ENCODE assay signal across 29 mouse cellular contexts in the genomic region with DNA sequence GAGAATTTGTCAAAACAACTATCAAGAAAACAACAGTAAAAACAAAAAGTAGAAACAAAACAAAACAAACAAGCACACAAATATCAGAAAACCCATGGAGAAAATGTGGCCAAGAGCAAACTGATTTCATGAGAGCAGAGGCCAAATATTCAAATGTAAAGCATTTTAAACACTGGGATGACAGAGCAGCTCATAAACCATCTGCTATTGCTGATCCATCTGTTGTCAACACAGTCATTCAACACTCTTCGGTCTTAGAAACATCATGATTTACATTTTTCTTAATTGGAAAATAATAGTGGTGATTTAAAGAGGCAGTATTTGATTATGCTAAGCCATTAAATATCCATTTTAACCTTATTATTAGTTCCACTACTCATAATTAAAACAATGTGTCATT.
DNase-seq lines count a peak whose midpoint lies in the region; ATAC-seq and TF ChIP-seq lines count a peak whose summit lies in the region.
"Had no signal": no experiment of that assay in that cellular context is flagged by ENCODE, and none has a peak within 500 bp of the region (broad histone marks: within the 10 kb centered on the region; RNA-seq: fewer than 3 reads in every experiment).

No protein-coding gene starts in this region.

- peak; percentile 78 for DNase-seq in forebrain, embryonic 14.5 days (ENCODE audit: low spot score)
- no peak for DNase-seq in forebrain, embryonic 11.5 days (ENCODE audit: low spot score)
- DNase-seq in layer of hippocampus, adult 18-20 months (ENCODE audit: low spot score in 2 of 2) = peak; percentile 13 to 75
- DNase-seq in layer of hippocampus, postnatal 10 days (ENCODE audit: low spot score in 2 of 2) = no peak
- DNase-seq in forebrain, postnatal 0 days = peak; percentile 38
- peak; percentile 5 for DNase-seq in telencephalon, adult 2 months (ENCODE audit: low read depth, low spot score)
- DNase-seq in heart, postnatal 14 days = no peak
- no peak for DNase-seq in left cerebral cortex, adult 11 months (ENCODE audit: low spot score)
- DNase-seq: adrenal gland, postnatal 10 days; cerebellum, adult 18-20 months; cerebellum, postnatal 25 days; heart, postnatal 10 days; kidney, adult 9 months; kidney, postnatal 10 days; liver, embryonic 13.5 days; lung, adult 18-20 months; lung, postnatal 4 days; right cerebral cortex, postnatal 25 days; thymus, postnatal 14 days had no signal

- H3K9ac ChIP-seq in forebrain, embryonic 14.5 days (ENCODE audit: low read length) = no peak overlapping the region
- H3K9ac ChIP-seq in forebrain, embryonic 11.5 days (ENCODE audit: low read length) = no peak overlapping the region
- H3K9ac ChIP-seq in forebrain, postnatal 0 days = no peak overlapping the region
- H3K9ac ChIP-seq: heart, embryonic 13.5 days; limb, embryonic 15.5 days; liver, embryonic 13.5 days; midbrain, embryonic 13.5 days; neural tube, embryonic 15.5 days; stomach, embryonic 15.5 days had no signal

- intact Hi-C loops in heart, postnatal 14 days (cut with DNase I) = no loop called here

- TF ChIP-seq CTCF in forebrain, postnatal 0 days (IDR thresholded peaks at IDR 0.05; ENCODE audit: low read depth) = no peak

- no peaks in the 10 kb centered on the region for H3K9me3 ChIP-seq in forebrain, embryonic 14.5 days (replicated peaks; ENCODE audit: control insufficient read depth, low read length)
- no peaks in the 10 kb centered on the region for H3K9me3 ChIP-seq in forebrain, embryonic 11.5 days (ENCODE audit: control insufficient read depth, low read length)
- H3K9me3 ChIP-seq in forebrain, postnatal 0 days (ENCODE audit: low read length) = no peaks in the 10 kb centered on the region
- H3K9me3 ChIP-seq: heart, embryonic 13.5 days; limb, embryonic 10.5 days; limb, embryonic 15.5 days; liver, embryonic 13.5 days; megakaryocyte, embryonic 14.5 days; midbrain, embryonic 13.5 days; neural tube, embryonic 15.5 days; stomach, embryonic 15.5 days had no signal

- no peak overlapping the region for H3K27ac ChIP-seq in forebrain, embryonic 14.5 days (ENCODE audit: low read depth, low read length)
- no peak overlapping the region for H3K27ac ChIP-seq in forebrain, embryonic 11.5 days (ENCODE audit: low read depth, low read length)
- H3K27ac ChIP-seq in forebrain, postnatal 0 days (ENCODE audit: low read depth, low read length) = no peak overlapping the region
- H3K27ac ChIP-seq: heart, embryonic 13.5 days; limb, embryonic 10.5 days; limb, embryonic 15.5 days; liver, embryonic 13.5 days; midbrain, embryonic 13.5 days; neural tube, embryonic 15.5 days; stomach, embryonic 15.5 days had no signal

- H3K4me2 ChIP-seq in forebrain, embryonic 14.5 days (ENCODE audit: low read length) = no peak overlapping the region
- H3K4me2 ChIP-seq in forebrain, embryonic 11.5 days (ENCODE audit: low read depth, low read length, severe bottlenecking) = no peak overlapping the region
- no peak overlapping the region for H3K4me2 ChIP-seq in forebrain, postnatal 0 days (ENCODE audit: low read depth)
- H3K4me2 ChIP-seq: heart, embryonic 13.5 days; limb, embryonic 15.5 days; liver, embryonic 13.5 days; midbrain, embryonic 13.5 days; neural tube, embryonic 15.5 days; stomach, embryonic 15.5 days had no signal

- WGBS in forebrain, embryonic 14.5 days = 53% methylated on average over 1 of the region's 1 CpGs
- WGBS in forebrain, embryonic 11.5 days = 84% methylated on average over 1 of the region's 1 CpGs
- 23% methylated on average over 1 of the region's 1 CpGs for WGBS in forebrain, postnatal 0 days

- ATAC-seq in forebrain, embryonic 14.5 days = 0 out of 2 replicates have a peak, but pooled peaks have one; percentile 44
- ATAC-seq in forebrain, embryonic 11.5 days (replicated peaks; ENCODE audit: low FRiP score) = no peak
- peak; percentile 42; the same call in 1 of the 2 replicates for ATAC-seq in forebrain, postnatal 0 days
- ATAC-seq: intestine, postnatal 0 days; lung, postnatal 0 days; midbrain, embryonic 13.5 days; Patski had no signal

- H3K36me3 ChIP-seq in forebrain, embryonic 14.5 days (ENCODE audit: control insufficient read depth, insufficient read depth, low read length) = no peaks in the 10 kb centered on the region
- H3K36me3 ChIP-seq in forebrain, embryonic 11.5 days (ENCODE audit: control insufficient read depth, insufficient read depth, low read length) = no peaks in the 10 kb centered on the region
- no peaks in the 10 kb centered on the region for H3K36me3 ChIP-seq in forebrain, postnatal 0 days (ENCODE audit: insufficient read depth)
- H3K36me3 ChIP-seq: heart, embryonic 13.5 days; limb, embryonic 10.5 days; limb, embryonic 15.5 days; liver, embryonic 13.5 days; midbrain, embryonic 13.5 days; neural tube, embryonic 15.5 days; stomach, embryonic 15.5 days had no signal

- no peaks in the 10 kb centered on the region for H3K4me1 ChIP-seq in forebrain, embryonic 14.5 days (ENCODE audit: control insufficient read depth, insufficient read depth, low read length)
- H3K4me1 ChIP-seq in forebrain, embryonic 11.5 days (replicated peaks; ENCODE audit: control insufficient read depth, insufficient read depth, low read length) = no peaks in the 10 kb centered on the region
- no peaks in the 10 kb centered on the region for H3K4me1 ChIP-seq in forebrain, postnatal 0 days (ENCODE audit: insufficient read depth)
- H3K4me1 ChIP-seq: heart, embryonic 13.5 days; limb, embryonic 10.5 days; limb, embryonic 15.5 days; liver, embryonic 13.5 days; megakaryocyte, embryonic 14.5 days; midbrain, embryonic 13.5 days; neural tube, embryonic 15.5 days; stomach, embryonic 15.5 days had no signal

- H3K4me3 ChIP-seq in forebrain, embryonic 14.5 days (ENCODE audit: low read depth, low read length) = no peak overlapping the region
- no peak overlapping the region for H3K4me3 ChIP-seq in forebrain, embryonic 11.5 days (ENCODE audit: low read depth, low read length)
- no peak overlapping the region for H3K4me3 ChIP-seq in forebrain, postnatal 0 days (ENCODE audit: low read depth, low read length)
- H3K4me3 ChIP-seq: heart, embryonic 13.5 days; limb, embryonic 10.5 days; limb, embryonic 15.5 days; liver, embryonic 13.5 days; megakaryocyte, embryonic 14.5 days; midbrain, embryonic 13.5 days; neural tube, embryonic 15.5 days; stomach, embryonic 15.5 days had no signal

- no peaks in the 10 kb centered on the region for H3K27me3 ChIP-seq in forebrain, embryonic 14.5 days (replicated peaks; ENCODE audit: control insufficient read depth, insufficient read depth, low read length)
- H3K27me3 ChIP-seq in forebrain, embryonic 11.5 days (ENCODE audit: control insufficient read depth, insufficient read depth, low read length) = no peaks in the 10 kb centered on the region
- H3K27me3 ChIP-seq in forebrain, postnatal 0 days (ENCODE audit: insufficient read depth, low read length) = no peaks in the 10 kb centered on the region
- H3K27me3 ChIP-seq: heart, embryonic 13.5 days; limb, embryonic 15.5 days; liver, embryonic 13.5 days; megakaryocyte, embryonic 14.5 days; midbrain, embryonic 13.5 days; neural tube, embryonic 15.5 days; Patski; stomach, embryonic 15.5 days had no signal

Comparison
In these comparisons a context has a peak if more than half of its experiments do, and no peak if none do; other contexts are left out.
1. DNase-seq: peak in forebrain, embryonic 14.5 days (single experiment), layer of hippocampus, adult 18-20 months (2 of 2), forebrain, postnatal 0 days (single experiment) and telencephalon, adult 2 months (single experiment); none in forebrain, embryonic 11.5 days (single experiment), layer of hippocampus, postnatal 10 days (0 of 2), heart, postnatal 14 days (0 of 2) and left cerebral cortex, adult 11 months (single experiment).